Mouse (Mus musculus) midbrain, embryonic 16.5 days (tissue): Measurements from ENCODE around the gene Tmem252. TPM values are rescaled to one million over a fixed set of nuclear protein-coding genes. Genes with fewer than 3 reads are reported as not detected.

Experiments
- polyA plus RNA-seq: library from polyadenylated mRNA; unstranded; fragments of >200 nt; fragmentation: Nextera tagmentation; extraction: Ambion mirVana; gene quantifications from 2 replicates; pipeline ENCODE4 v1.2.1, GENCODE M21; 2015

The Tmem252 gene
- polyA plus RNA-seq, 1 experiment from 2014 or later, result 1.4 TPM

Other genes with a start within 250 kb of the Tmem252 start
- 52.7 and 52.9 TPM in 2 replicates for gene Fam122a, start 196.7 kb upstream of the Tmem252 start, polyA plus RNA-seq
- 1.0 and 1.6 TPM in 2 replicates for gene Pip5k1b, start 118.1 kb upstream of the Tmem252 start, polyA plus RNA-seq
- gene Pgm5, start 187.8 kb downstream of the Tmem252 start, polyA plus RNA-seq, result 0.63 and 0.83 TPM in 2 replicates
- gene Gm10053, start 201.7 kb downstream of the Tmem252 start, polyA plus RNA-seq, result 243 and 260 TPM in 2 replicates
- 0.15 and 0.21 TPM in 2 replicates for gene Foxd4, start 227.2 kb downstream of the Tmem252 start, polyA plus RNA-seq